Mouse (Mus musculus): ENCODE data around the gene Etfdh.

Gene Etfdh

GRCm38 (mm10) chr3:79629416-79629730 lies at the start of gene Etfdh:
Gene Etfdh, minus strand, starts transcription at chr3:79629500.
- DNase-seq, result peak; percentile 86

- no peak for DNase-seq
Measured at GRCm38 (mm10) chr3:79676411-79676810, 47.1 kb upstream of the Etfdh start.

GRCm38 (mm10) chr3:79674641-79675040 lies 45.3 kb upstream of the Etfdh start:
- no peak for DNase-seq

GRCm38 (mm10) chr3:79673082-79673481 lies 43.8 kb upstream of the Etfdh start:
- peak; percentile 82 for DNase-seq

- no peak for DNase-seq
Measured at GRCm38 (mm10) chr3:79672188-79672587, 42.9 kb upstream of the Etfdh start.

GRCm38 (mm10) chr3:79670556-79670955 lies 41.3 kb upstream of the Etfdh start:
- DNase-seq, result peak; percentile 49

GRCm38 (mm10) chr3:79664787-79665408 lies 35.6 kb upstream of the Etfdh start:
- peak; percentile 58 for DNase-seq

GRCm38 (mm10) chr3:79656682-79657081 lies 27.4 kb upstream of the Etfdh start:
- no peak for DNase-seq

- no peak for DNase-seq
Measured at GRCm38 (mm10) chr3:79652129-79652528, 22.8 kb upstream of the Etfdh start.

- peak; percentile 95 for DNase-seq
Measured at GRCm38 (mm10) chr3:79628561-79629415, 512 bp downstream of the Etfdh start, which contains the start of gene 4930579G24Rik. Gene 4930579G24Rik, plus strand, starts transcription at chr3:79629079.

- no peak for DNase-seq
Measured at GRCm38 (mm10) chr3:79628182-79628560, 1.1 kb downstream of the Etfdh start.

GRCm38 (mm10) chr3:79627484-79628181 lies 1.7 kb downstream of the Etfdh start:
- no peak for DNase-seq

- no peak for DNase-seq
Measured at GRCm38 (mm10) chr3:79609886-79610285, 19.4 kb downstream of the Etfdh start.

- no peak for DNase-seq
Measured at GRCm38 (mm10) chr3:79595468-79595867, 33.8 kb downstream of the Etfdh start.

GRCm38 (mm10) chr3:79591793-79592471 lies 37.4 kb downstream of the Etfdh start:
- DNase-seq, result no peak

- DNase-seq, result peak; percentile 88
Measured at GRCm38 (mm10) chr3:79590863-79591792, 38.2 kb downstream of the Etfdh start, which contains the start of gene Ppid. Gene Ppid, plus strand, starts transcription at chr3:79591342.

- DNase-seq, result no peak
Measured at GRCm38 (mm10) chr3:79589671-79590070, 39.6 kb downstream of the Etfdh start.

GRCm38 (mm10) chr3:79586804-79587203 lies 42.5 kb downstream of the Etfdh start:
- peak; percentile 94 for DNase-seq

GRCm38 (mm10) chr3:79579891-79580575 lies 49.3 kb downstream of the Etfdh start:
- DNase-seq, result no peak

GRCm38 (mm10) chr3:79578164-79578563 lies 51.1 kb downstream of the Etfdh start:
- no peak for DNase-seq

GRCm38 (mm10) chr3:79577606-79578005 lies 51.7 kb downstream of the Etfdh start:
- DNase-seq, result no peak

Data from kidney, postnatal 10 days (tissue).